Mouse (Mus musculus): Measurements from ENCODE around the gene Mpv17. TPM values are rescaled to one million over a fixed set of nuclear protein-coding genes. Genes with fewer than 3 reads are reported as not detected.
A peak's percentile ranks its signal among the peaks of the same experiment; 100 is the strongest.

Gene Mpv17
- polyA plus RNA-seq, 1 experiment from 2014 or later, result 111 TPM

- H3K4me3 ChIP-seq (ENCODE audit: control insufficient read depth in 1 of 2, insufficient read depth in 1 of 2, low read depth in 1 of 2, low read length in 2 of 2), result no peak overlapping the region
- WGBS, result 68% methylated on average over 8 of the region's 8 CpGs
- H3K9me3 ChIP-seq (ENCODE audit: control insufficient read depth, low read length), result no peaks in the 10 kb centered on the region
- no peak overlapping the region for H3K9ac ChIP-seq (ENCODE audit: low read length)
- H3K4me2 ChIP-seq (ENCODE audit: low read length), result no peak overlapping the region
- H3K36me3 ChIP-seq (ENCODE audit: control insufficient read depth, insufficient read depth, low read length), result no peaks in the 10 kb centered on the region
- H3K27me3 ChIP-seq (ENCODE audit: control insufficient read depth, insufficient read depth, low read length), result no peaks in the 10 kb centered on the region
- ATAC-seq (ENCODE audit: insufficient number of reproducible peaks, insufficient read depth, low FRiP score, low read depth), result no peak
- no peak overlapping the region for H3K27ac ChIP-seq (replicated peaks in 1 of 2; ENCODE audit: control insufficient read depth in 1 of 2, insufficient read depth in 1 of 2, low read depth in 2 of 2, low read length in 2 of 2)
- peaks cover 3 to 5% of the 10 kb centered on the region in 2 experiments for H3K4me1 ChIP-seq (ENCODE audit: control insufficient read depth in 2 of 2, insufficient read depth in 2 of 2, low read length in 2 of 2)
Measured at GRCm38 (mm10) chr5:31121111-31121510, 32.9 kb downstream of the Mpv17 start.

GRCm38 (mm10) chr5:31116912-31117311, 37.1 kb downstream of the Mpv17 start:
- Histone ChIP-seq H3K9me3 (ENCODE audit: control insufficient read depth, low read length) (no peaks in the 10 kb centered on the region), H3K4me2 (ENCODE audit: low read length) (peak overlapping the region; percentile 64)

GRCm38 (mm10) chr5:31116354-31116753, 37.7 kb downstream of the Mpv17 start, which contains the start of gene Trim54:
Trim54 (plus strand) TSS chr5:31116712.
- 7% methylated on average over 3 of the region's 3 CpGs for WGBS
- Histone ChIP-seq H3K9ac (ENCODE audit: low read length) (peak within 1 kb of the TSS; percentile 59), H3K27me3 (ENCODE audit: control insufficient read depth, insufficient read depth, low read length) (no peaks in the 10 kb centered on the region), H3K4me3 (ENCODE audit: control insufficient read depth in 1 of 2, insufficient read depth in 1 of 2, low read depth in 1 of 2, low read length in 2 of 2) (peak within 1 kb of the TSS; percentile 36 to 39), H3K27ac (replicated peaks in 1 of 2; ENCODE audit: control insufficient read depth in 1 of 2, insufficient read depth in 1 of 2, low read depth in 2 of 2, low read length in 2 of 2) (peak within 1 kb of the TSS; percentile 12 to 68; a peak in 3 of 4 replicates), H3K4me2 (ENCODE audit: low read length) (peak within 1 kb of the TSS; percentile 64), H3K9me3 (ENCODE audit: control insufficient read depth, low read length) (no peaks in the 10 kb centered on the region), H3K4me1 (ENCODE audit: control insufficient read depth in 2 of 2, insufficient read depth in 2 of 2, low read length in 2 of 2) (peaks cover 4 to 6% of the 10 kb centered on the region in 2 experiments), H3K36me3 (ENCODE audit: control insufficient read depth, insufficient read depth, low read length) (no peaks in the 10 kb centered on the region)
- ATAC-seq (ENCODE audit: insufficient number of reproducible peaks, insufficient read depth, low FRiP score, low read depth), result no peak; the same call in 1 of the 2 replicates

More at GRCm38 (mm10) chr5:31116912-31117311, 37.1 kb downstream of the Mpv17 start:
- peaks cover 4 to 6% of the 10 kb centered on the region in 2 experiments for H3K4me1 ChIP-seq (ENCODE audit: control insufficient read depth in 2 of 2, insufficient read depth in 2 of 2, low read length in 2 of 2)
- WGBS, result 5% methylated on average over 10 of the region's 10 CpGs
- no peaks in the 10 kb centered on the region for H3K36me3 ChIP-seq (ENCODE audit: control insufficient read depth, insufficient read depth, low read length)
- H3K4me3 ChIP-seq (ENCODE audit: control insufficient read depth in 1 of 2, insufficient read depth in 1 of 2, low read depth in 1 of 2, low read length in 2 of 2), result peak overlapping the region; percentile 36 to 39
- no peak for ATAC-seq (ENCODE audit: insufficient number of reproducible peaks, insufficient read depth, low FRiP score, low read depth)
- H3K9ac ChIP-seq (ENCODE audit: low read length), result peak overlapping the region; percentile 59
- no peaks in the 10 kb centered on the region for H3K27me3 ChIP-seq (ENCODE audit: control insufficient read depth, insufficient read depth, low read length)
- peak overlapping the region; percentile 12 to 68; a peak in 3 of 4 replicates for H3K27ac ChIP-seq (replicated peaks in 1 of 2; ENCODE audit: control insufficient read depth in 1 of 2, insufficient read depth in 1 of 2, low read depth in 2 of 2, low read length in 2 of 2)

- 16% methylated on average over 7 of the region's 7 CpGs for WGBS
- ATAC-seq (ENCODE audit: insufficient number of reproducible peaks, insufficient read depth, low FRiP score, low read depth), result no peak
- H3K4me1 ChIP-seq (ENCODE audit: control insufficient read depth in 2 of 2, insufficient read depth in 2 of 2, low read length in 2 of 2), result no peaks in the 10 kb centered on the region
Measured at GRCm38 (mm10) chr5:31110781-31111180, 43.3 kb downstream of the Mpv17 start.

GRCm38 (mm10) chr5:31108000-31108490, 46.0 kb downstream of the Mpv17 start, which contains the start of gene Slc30a3:
Slc30a3 (minus strand) TSS chr5:31108237.
- H3K4me2 ChIP-seq (ENCODE audit: low read length), result no peak within 1 kb of the TSS
- ATAC-seq (ENCODE audit: insufficient number of reproducible peaks, insufficient read depth, low FRiP score, low read depth), result no peak
- H3K36me3 ChIP-seq (ENCODE audit: control insufficient read depth, insufficient read depth, low read length), result no peaks in the 10 kb centered on the region
- no peaks in the 10 kb centered on the region for H3K9me3 ChIP-seq (ENCODE audit: control insufficient read depth, low read length)
- 87% methylated on average over 18 of the region's 18 CpGs for WGBS
- H3K27ac ChIP-seq (replicated peaks in 1 of 2; ENCODE audit: control insufficient read depth in 1 of 2, insufficient read depth in 1 of 2, low read depth in 2 of 2, low read length in 2 of 2), result no peak within 1 kb of the TSS
- H3K9ac ChIP-seq (ENCODE audit: low read length), result no peak within 1 kb of the TSS
- H3K4me3 ChIP-seq (ENCODE audit: control insufficient read depth in 1 of 2, insufficient read depth in 1 of 2, low read depth in 1 of 2, low read length in 2 of 2), result no peak within 1 kb of the TSS
- H3K4me1 ChIP-seq (ENCODE audit: control insufficient read depth in 2 of 2, insufficient read depth in 2 of 2, low read length in 2 of 2), result no peaks in the 10 kb centered on the region
- peaks cover 5% of the 10 kb centered on the region; the same call in 1 of the 2 replicates for H3K27me3 ChIP-seq (ENCODE audit: control insufficient read depth, insufficient read depth, low read length)

More at GRCm38 (mm10) chr5:31110781-31111180, 43.3 kb downstream of the Mpv17 start:
- Histone ChIP-seq H3K4me3 (ENCODE audit: control insufficient read depth in 1 of 2, insufficient read depth in 1 of 2, low read depth in 1 of 2, low read length in 2 of 2) (no peak overlapping the region), H3K27me3 (ENCODE audit: control insufficient read depth, insufficient read depth, low read length) (no peaks in the 10 kb centered on the region), H3K4me2 (ENCODE audit: low read length) (no peak overlapping the region), H3K9ac (ENCODE audit: low read length) (no peak overlapping the region), H3K9me3 (ENCODE audit: control insufficient read depth, low read length) (no peaks in the 10 kb centered on the region), H3K36me3 (ENCODE audit: control insufficient read depth, insufficient read depth, low read length) (no peaks in the 10 kb centered on the region), H3K27ac (replicated peaks in 1 of 2; ENCODE audit: control insufficient read depth in 1 of 2, insufficient read depth in 1 of 2, low read depth in 2 of 2, low read length in 2 of 2) (no peak overlapping the region)

- no peaks in the 10 kb centered on the region for H3K4me1 ChIP-seq (ENCODE audit: control insufficient read depth in 2 of 2, insufficient read depth in 2 of 2, low read length in 2 of 2)
- H3K36me3 ChIP-seq (ENCODE audit: control insufficient read depth, insufficient read depth, low read length), result no peaks in the 10 kb centered on the region
- peaks cover 8% of the 10 kb centered on the region; the same call in 1 of the 2 replicates for H3K27me3 ChIP-seq (ENCODE audit: control insufficient read depth, insufficient read depth, low read length)
- no peak within 1 kb of the TSS for H3K27ac ChIP-seq (replicated peaks in 1 of 2; ENCODE audit: control insufficient read depth in 1 of 2, insufficient read depth in 1 of 2, low read depth in 2 of 2, low read length in 2 of 2)
- 81% methylated on average over 9 of the region's 9 CpGs for WGBS
- H3K9ac ChIP-seq (ENCODE audit: low read length), result no peak within 1 kb of the TSS
- H3K4me3 ChIP-seq (ENCODE audit: control insufficient read depth in 1 of 2, insufficient read depth in 1 of 2, low read depth in 1 of 2, low read length in 2 of 2), result no peak within 1 kb of the TSS
- no peak within 1 kb of the TSS for H3K4me2 ChIP-seq (ENCODE audit: low read length)
- H3K9me3 ChIP-seq (ENCODE audit: control insufficient read depth, low read length), result no peaks in the 10 kb centered on the region
- no peak for ATAC-seq (ENCODE audit: insufficient number of reproducible peaks, insufficient read depth, low FRiP score, low read depth)
Measured at GRCm38 (mm10) chr5:31105814-31106335, 48.2 kb downstream of the Mpv17 start, which contains the start of gene Dnajc5g. Dnajc5g (plus strand) TSS chr5:31106285.

GRCm38 (mm10) chr5:31095711-31096480, 58.2 kb downstream of the Mpv17 start:
- Histone ChIP-seq H3K27ac (replicated peaks in 1 of 2; ENCODE audit: control insufficient read depth in 1 of 2, insufficient read depth in 1 of 2, low read depth in 2 of 2, low read length in 2 of 2) (no peak overlapping the region; a peak in 1 of 4 replicates), H3K9ac (ENCODE audit: low read length) (no peak overlapping the region)
- no peak for ATAC-seq (ENCODE audit: insufficient number of reproducible peaks, insufficient read depth, low FRiP score, low read depth)

More at GRCm38 (mm10) chr5:31095711-31096480, 58.2 kb downstream of the Mpv17 start:
- Histone ChIP-seq H3K4me3 (ENCODE audit: control insufficient read depth in 1 of 2, insufficient read depth in 1 of 2, low read depth in 1 of 2, low read length in 2 of 2) (peak overlapping the region; percentile 32 to 39), H3K4me1 (ENCODE audit: control insufficient read depth in 2 of 2, insufficient read depth in 2 of 2, low read length in 2 of 2) (peaks cover 16 to 31% of the 10 kb centered on the region in 2 experiments), H3K9me3 (ENCODE audit: control insufficient read depth, low read length) (no peaks in the 10 kb centered on the region), H3K36me3 (ENCODE audit: control insufficient read depth, insufficient read depth, low read length) (no peaks in the 10 kb centered on the region), H3K4me2 (ENCODE audit: low read length) (peak overlapping the region; percentile 75), H3K27me3 (ENCODE audit: control insufficient read depth, insufficient read depth, low read length) (peaks cover 73% of the 10 kb centered on the region)
- 31% methylated on average over 11 of the region's 11 CpGs for WGBS
